Mouse (Mus musculus) gastrocnemius, postnatal 25 days (tissue): ENCODE measurements around the gene Fkbp2. TPM values are rescaled to one million over a fixed set of nuclear protein-coding genes. Genes with fewer than 3 reads are reported as not detected.

ENCODE experiments used
- DNase-seq: peaks from one replicate; pipeline ENCODE4 v3.0.0; 2022
- total RNA-seq, 2 experiments: library from RNA; stranded (reverse); gene quantifications; 1 replicate in 1 of 2; 2 replicates in 1 of 2; pipeline ENCODE4 v1.2.3; 2021

Fkbp2 gene
- total RNA-seq, 2 experiments from 2014 or later, result 7.9 to 12.4 TPM

DNA sequence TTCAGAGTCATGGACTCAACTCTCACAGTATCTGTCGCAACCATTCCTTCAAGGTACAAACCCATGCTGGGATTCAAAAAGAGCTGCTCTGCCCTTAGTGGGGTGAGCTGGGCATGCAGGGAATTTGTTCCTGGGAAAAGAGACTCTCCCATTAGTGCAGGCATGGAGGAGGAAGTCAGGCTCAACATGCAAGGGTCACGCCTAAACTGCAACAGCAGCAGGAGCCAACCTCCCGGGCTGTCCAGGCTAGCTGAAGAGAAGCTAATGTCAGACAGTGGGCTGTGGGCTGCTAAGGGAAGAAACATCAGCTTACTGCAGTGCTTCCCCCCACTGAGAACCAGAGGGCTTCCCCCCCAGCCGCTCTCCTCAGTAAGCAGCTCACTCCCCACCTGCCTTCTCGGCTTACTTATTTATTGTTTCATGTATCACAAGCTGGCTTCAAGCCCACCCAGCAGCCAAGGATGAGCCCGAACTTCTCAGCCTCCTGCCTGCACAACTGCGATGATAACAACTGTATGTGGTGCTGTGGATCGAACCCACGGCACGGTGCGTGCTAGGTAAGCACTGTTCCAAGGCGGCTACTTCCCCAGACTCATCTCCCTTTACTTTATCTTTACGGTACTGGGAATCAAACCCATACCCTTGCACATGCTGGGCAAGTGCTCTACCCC, 7.9 kb downstream of the Fkbp2 start:
- DNase-seq, result no peak

DNA sequence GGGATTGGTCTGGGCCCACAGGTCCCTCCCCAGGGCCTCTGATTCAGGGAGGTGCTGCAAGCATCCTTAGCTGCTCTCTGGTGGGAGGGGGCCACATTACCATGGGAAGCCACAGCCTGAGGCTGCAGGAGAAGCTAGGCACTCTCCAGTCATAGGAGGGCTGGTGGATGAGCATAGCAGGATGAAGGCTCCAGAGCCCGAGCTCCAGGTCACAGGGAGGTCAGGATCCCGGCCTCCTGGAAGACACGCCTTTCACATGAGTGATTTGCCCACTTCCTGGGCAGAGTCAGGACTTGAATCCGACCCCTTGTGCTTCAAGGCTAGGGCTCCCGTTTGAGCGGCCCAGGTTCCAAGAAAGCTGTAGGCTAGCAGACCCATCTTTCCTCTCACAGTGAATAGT, 8.7 kb downstream of the Fkbp2 start:
- DNase-seq, result no peak

DNA sequence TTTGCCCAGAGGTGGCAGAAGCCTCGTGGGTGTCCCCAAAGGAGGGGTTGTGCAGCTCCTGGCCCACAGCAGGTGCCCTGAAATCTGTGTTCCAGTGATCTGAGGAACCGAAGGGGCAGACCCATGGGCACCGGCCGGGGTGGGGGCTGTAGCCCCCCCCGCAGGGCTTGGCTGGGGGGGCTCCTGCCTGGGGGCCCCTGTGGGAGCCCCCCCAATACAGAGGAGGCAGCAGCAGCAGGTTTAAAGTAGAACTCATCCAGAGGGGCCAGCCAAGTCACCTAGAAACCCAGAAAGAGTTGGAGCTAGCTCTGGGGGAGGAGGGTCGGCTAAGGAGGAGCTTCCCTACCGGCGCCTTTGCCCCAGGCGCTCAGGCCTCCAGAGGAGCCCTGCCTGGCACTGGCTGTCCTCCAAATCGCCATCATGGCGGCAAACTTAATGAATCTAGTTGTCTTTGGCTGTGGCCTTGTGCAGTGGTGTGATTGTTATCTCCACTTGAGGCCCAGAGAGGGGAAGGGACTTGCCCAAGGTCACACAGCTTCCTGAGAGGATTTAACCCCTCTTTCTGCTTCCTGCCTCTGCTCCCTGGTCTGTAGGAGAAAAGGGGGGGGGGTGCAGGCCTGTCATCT, 9.7 kb downstream of the Fkbp2 start:
- DNase-seq, result no peak

DNA sequence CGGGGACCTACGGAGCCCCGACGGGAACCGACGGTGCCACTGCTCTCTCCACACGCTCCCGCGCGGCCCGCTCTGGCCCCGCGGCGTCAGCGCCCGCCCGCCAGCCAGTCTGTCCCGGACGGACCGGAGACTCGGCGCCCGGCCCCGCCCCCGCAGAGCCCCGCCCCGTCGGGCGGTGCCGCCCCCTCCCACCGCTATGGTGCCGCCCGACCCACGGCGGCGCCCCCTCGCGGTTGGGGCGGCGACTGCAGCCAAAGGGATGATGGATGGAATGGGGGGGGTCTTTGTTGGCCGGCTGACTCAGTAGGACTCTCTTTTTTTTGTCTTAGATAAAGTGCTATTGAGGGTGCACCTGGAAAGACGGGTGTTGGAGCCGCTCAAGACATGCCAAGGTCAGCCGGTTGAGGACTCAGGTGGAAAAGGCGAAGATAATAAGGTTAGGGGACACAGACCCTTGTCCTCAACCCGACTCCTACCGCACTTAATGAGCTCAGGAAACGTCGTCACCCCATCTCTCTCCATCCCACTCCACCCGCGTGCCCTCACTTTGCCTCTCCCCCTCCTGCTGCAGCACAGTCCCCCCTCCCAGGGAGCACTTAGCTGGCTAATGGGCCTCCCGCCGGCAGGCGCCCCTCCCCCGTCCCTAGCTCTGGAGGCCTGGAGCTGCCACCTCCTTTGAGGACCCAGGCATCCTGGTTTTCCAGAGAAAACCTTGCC, 10.5 kb downstream of the Fkbp2 start:
- peak; percentile 82 for DNase-seq

DNA sequence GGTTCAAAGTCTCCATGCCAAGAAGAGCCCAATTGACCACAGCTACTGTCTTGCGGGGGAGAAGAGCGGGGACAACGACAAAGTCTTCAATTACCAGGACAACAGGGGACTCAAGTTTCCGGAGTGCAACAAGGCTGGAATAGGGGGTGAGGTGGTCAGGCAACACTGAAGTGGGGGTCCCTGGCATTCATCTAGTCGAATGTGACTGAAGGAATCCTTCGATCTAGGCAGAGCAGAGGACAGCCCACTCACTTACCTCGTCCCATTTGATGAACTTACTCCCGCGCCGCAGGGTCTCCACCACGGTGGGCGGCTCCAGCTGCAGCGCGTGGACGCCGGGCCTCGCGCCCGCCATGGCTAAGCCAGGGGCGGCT, 11.0 kb downstream of the Fkbp2 start:
- DNase-seq, result no peak

DNA sequence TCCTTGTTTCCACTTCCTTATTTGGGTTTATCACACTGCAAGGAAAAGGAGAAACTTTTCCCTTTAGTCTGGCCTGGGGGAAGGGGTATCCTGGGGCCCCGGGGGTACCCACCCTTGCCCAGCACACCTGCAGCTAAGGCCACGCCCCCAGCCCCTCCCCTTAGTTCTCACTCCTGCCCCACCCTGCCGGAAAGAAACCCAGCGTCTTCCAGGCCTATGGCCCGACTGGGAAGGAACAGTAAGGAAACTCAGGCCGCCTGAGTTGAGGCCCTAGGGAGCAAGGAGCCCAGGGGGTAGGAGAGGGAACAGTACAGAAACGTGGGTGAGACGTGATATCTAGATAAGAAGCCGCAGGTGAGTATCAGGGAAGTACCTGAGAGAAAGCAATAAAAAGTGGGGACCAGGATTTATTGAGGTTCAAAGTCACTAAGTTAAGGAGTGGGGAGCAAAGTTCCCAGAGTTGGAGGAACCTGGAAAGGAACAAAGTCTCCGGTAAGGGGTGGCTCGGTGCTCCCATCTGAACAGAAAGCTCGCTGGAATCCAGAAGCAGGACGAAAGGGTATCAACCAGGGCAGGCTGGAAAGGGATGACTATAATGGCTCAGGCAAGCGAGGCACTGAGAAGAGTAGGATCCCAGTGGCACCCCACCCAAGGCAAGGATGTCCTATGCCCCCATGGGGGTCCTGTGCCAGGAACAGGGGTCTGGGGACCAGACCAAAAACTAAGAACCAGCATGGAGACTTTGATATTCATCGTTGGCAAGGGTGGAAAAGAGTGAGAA, 11.6 kb downstream of the Fkbp2 start:
- no peak for DNase-seq

DNA sequence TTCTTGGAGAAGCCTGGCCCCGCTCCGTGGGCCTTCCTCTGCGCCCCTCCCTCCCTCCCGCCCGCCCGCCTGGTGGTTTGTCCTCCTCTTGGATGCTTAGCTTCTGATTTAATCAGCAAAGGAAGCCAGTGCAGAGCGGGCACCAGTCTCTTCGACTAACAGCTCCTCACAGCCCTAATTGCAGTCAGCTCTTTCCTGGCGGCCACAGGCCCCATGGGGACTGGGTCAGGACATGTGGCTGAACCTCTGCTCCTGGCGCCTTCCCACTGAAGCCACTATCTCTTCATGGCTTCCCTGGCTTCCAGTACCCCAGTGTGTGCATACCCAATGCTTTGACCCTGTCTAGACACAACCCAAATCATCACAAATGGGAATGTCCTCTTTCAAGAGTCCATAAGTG, 23.8 kb downstream of the Fkbp2 start:
- DNase-seq, result no peak

DNA sequence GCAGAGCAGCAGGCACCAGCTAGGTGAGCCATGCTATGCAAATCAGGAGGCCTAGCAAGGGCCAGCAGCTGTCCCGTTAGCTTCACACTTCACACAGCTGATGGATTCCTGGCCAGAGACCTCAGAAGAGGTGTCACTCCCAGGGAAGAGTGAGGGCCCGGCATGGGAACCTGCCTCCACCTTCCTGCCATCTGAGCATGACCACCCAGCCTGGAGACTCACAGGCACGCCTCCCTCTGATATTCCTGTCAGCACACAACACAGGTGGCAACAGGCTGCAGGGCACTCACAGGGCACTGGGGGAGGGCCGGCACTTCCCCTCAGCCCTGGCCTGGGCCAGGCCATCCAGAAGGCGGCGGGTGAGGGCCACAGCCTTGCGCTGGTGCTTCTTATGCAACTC, 24.9 kb downstream of the Fkbp2 start:
- no peak for DNase-seq

DNA sequence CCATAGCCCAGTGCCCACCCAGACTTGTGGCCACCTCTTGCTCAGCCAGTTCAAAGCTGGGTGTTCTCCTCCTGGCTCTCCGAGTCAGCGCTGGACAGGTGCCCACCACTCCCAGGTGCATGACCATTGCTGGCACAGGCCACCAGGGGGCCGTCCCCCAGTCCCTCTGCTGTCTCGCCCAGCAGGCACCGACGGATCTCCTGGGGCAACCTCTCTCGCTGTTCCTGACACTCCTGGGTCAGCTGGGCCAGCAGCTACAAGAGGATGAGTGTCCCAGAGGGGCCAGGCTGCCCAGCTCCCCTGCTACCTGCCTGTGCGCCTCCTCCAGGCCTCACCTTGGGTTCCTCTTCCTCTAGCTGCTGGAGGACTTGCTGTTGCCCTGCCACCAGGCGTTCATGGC, 26.3 kb downstream of the Fkbp2 start:
- no peak for DNase-seq

DNA sequence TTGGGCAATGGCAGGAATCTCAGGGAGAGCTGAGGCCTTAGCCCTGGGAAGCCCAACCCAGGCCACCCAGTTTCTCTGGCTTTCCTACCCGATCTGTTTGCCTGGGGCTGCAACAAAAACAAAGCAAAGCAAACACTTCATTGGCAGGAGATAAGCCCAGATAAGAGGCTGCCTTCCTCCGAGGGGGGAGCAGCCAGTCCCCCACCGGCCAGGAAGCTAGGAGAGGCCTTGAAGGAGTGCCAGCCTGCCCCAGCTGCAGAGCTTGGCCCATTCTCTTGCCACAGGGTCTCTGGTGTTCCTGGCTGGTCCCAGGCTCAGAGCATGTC, 27.6 kb downstream of the Fkbp2 start:
- peak; percentile 52 for DNase-seq

DNA sequence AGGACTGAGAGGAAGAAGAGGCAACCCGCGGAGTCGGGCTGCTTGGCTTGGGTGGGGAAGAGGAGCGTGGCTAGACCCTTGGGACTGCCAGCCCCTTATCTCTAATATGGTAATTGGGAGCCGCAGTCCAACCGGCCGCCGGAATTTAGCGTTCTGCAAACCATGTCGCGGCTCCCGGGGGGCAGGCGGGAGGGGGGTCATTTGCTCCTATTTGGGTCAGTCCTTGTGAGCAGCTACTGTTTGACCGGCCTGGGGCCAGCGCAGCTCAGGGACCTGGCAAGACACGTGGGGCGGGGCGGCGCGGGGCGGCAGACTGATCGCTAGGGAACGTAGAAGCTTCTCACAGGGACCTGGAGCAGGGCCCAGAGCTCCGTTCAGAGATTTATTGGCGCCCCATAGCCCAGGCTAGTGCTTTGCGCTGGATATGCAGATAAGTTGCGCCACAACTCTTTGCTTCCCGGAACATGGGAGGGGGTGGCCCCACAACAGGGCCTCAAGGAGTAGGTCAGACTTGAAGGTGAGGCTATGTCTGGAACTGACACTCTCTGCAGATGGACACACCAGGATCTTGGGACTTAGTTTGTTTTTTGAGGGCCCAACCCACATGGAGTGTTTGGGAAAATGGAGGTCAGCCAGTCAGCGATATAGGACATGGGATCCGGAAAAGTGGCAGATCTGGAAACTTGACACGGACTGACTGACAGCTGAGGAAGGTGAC, 28.1 kb downstream of the Fkbp2 start:
- DNase-seq, result peak; percentile 85

DNA sequence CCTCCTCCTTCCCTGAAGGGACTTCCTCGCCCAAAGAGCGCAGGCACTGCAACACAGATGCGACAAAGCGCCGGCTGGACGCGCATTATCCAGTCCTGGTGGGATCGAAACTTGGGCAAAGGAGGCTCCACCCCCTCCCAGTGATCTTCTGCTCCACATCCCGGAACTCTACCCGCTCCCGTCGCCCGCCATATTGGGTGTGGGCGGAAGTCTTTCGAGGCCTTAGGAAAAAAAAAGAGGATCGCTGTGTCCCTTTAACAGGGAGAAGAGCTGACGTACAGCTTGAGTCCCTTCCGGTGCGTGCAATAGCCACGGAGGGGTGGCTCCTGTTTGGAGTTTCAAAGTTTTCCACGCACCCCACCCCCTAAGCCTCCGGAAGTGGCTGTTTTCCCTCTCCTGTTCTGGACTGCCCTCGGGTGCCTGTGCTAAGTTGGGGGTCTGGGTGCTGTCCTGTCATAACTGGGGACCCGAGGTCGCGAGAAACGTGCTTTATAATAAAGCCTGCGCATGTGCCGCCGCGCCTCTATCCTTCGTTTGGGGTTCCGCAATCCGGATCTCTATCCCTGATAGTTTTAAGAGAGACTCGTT, 28.8 kb downstream of the Fkbp2 start:
- peak; percentile 96 for DNase-seq

DNA sequence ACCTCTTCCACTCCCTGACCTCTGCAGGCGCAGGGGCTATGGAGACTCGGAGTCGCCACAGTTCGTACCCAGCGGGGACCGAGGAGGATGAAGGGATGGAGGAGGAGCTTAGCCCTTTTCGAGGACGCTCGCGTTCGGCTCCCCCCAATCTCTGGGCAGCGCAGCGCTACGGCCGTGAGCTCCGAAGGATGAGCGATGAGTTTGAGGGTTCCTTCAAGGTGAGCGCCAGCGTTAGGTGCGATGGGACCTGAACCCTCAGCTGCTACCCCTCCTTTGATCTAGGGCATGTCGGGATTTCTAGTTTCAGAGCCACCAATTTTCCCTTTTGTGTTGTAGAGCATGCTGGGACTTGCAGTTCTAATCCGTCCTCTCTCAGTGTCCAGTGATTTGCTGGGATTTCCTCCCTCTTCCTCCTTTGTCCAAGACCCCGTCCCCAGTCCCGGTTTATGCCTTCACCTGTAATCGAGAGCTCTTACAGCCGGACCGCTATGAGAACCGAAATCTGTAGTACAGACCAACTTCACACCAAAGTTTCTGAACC, 29.6 kb downstream of the Fkbp2 start:
- peak; percentile 50 for DNase-seq

DNA sequence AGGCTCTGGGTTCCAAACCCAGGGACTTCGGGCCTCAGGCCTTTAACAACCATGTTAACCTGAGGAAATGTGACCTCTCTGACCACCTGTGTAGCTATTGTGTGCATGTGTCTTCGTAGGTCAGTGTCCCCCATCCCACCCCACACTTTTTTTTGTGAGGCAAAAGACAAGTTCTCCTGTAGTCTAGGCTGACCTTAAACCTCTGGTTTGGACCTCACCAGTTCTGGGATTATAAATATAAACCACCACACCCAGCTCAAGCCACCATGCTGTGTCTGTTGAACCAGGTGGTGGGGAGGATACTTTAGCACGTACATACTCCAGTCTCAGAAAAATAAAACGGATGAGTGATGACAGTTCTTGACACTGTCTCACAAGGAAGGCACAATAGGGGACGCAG, 30.4 kb downstream of the Fkbp2 start:
- no peak for DNase-seq

DNA sequence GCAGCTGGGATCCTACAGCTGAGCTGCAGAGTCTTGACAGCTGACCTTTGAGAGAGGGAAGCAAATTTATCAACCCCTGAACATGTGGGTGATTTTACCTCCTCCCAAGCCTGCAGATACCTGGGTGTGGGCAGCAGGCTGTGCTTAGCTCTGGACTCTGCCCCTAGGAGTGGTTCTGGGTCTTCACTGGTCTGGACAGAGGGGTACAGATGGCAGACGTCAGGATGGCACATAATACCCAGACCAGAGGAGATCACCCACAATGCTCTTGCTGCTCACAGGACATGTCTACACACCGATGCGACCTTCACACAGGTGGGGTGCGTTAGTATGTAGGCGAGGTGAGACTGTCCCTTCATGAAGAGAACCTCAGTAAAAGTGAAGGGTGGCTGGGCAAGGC, 30.8 kb downstream of the Fkbp2 start:
- no peak for DNase-seq

DNA sequence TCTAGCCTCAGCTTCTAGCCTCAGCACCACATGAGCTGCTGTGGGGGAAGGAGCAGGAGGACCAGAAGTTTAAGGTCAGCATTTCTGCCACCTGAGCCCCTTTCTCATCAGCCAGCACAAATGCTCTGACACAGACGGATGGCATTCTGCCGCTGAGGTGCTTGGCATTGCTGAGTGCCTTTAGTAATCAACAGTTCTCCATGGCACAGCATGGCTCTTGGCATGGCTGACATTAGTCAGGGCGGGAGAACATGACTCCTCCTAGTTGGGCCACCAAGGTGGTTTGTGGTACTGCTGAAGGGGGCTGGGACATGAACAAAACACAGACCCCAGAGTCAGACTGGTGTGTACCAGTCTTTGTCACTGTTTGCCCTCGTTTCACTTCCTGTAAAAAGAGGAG, 32.1 kb downstream of the Fkbp2 start:
- DNase-seq, result no peak

DNA sequence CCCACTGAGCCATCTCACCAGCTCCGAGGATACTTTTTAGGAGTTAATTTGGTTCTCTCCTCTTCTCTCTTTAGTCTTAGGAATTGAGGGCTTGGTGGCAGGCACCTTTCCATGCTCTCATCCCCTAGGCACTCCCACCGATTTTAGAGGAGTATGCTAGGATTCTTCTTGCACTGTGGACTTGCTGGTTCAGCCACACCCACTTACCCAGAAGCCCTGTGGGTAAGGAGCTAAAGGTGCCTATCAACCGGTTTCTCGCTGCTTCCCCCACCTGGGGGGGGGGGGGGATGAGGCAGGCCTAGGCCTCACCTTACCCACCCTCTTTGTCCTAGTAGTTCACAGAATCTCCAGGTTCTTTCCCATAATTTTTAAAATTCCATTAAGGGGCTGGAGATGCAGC, 32.6 kb downstream of the Fkbp2 start:
- no peak for DNase-seq

DNA sequence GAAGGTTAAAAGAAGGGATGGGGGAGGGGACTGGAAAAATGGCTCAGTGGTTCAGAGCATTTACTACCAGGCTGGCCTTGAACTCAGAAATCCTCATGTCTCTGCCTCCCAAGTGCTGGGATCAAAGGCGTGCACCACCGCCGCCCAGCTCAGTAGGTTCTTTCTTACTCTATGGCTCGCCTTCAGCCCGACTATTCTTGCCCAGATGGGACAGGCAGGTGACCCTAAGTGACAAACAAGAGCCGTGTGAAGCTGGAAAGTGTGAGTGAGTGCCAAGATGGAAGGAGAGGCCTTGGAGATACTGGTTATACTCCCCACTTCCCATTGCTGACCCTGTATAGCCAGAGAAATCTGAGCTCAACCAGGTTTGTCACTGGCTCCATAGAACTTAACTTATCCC, 36.6 kb downstream of the Fkbp2 start:
- no peak for DNase-seq

DNA sequence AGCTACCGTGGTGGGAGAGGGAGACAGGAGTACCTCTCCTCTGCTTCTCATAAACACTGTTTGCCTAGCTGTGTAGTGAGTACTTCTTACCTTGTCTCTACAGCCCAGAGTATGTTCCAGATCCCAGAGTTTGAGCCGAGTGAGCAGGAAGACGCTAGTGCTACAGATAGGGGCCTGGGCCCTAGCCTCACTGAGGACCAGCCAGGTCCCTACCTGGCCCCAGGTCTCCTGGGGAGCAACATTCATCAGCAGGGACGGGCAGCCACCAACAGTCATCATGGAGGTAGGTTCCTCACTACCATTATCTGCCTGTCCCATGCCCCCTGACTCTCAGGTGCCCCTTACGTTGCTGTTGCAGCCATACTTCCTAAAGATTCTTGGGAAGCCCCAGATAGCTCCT, 37.5 kb downstream of the Fkbp2 start:
- DNase-seq, result no peak

DNA sequence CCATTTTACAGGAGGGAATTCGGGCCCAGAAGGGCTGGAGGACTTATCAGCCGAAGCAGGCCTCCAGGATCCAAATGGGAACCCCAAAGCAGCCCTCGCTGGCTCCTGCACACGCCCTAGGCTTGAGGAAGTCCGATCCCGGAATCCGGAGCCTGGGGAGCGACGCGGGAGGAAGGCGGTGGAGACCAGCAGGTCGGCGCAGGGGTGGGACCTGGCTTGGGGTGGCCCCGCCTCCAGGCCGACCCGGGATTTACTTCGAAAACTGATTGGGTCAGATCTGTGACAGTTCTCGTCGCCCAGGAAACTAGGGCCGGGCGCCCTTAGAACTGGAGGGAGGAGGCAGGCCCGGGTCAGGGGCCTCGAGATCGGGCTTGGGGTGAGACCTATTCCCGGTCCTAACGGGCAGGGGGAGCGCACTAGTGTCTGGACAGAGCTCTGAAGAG, 38.0 kb downstream of the Fkbp2 start, which contains the start of gene Gpr137:
Gpr137 (minus strand) TSS at position 232 of the 443 bp plus-strand sequence.
- DNase-seq, result peak; percentile 97
